Comparison of ENCODE assay signal across 16 mouse cellular contexts in genomic region chr15:81650636-81651035, GRCm38 (mm10). TPM values are rescaled to one million over a fixed set of nuclear protein-coding genes. Genes with fewer than 3 reads are reported as not detected.
DNase-seq lines count a peak whose midpoint lies in the region; ATAC-seq lines count a peak whose summit lies in the region.
"Had no signal": no experiment of that assay in that cellular context is flagged by ENCODE, and none has a peak within 500 bp of the region (broad histone marks: within the 10 kb centered on the region; RNA-seq: fewer than 3 reads in every experiment).

No protein-coding gene starts in this region.

- WGBS in heart, embryonic 12.5 days, result 84% methylated on average over 7 of the region's 7 CpGs
- WGBS in midbrain, embryonic 14.5 days, result 89% methylated on average over 7 of the region's 7 CpGs
- WGBS in midbrain, embryonic 15.5 days, result 91% methylated on average over 7 of the region's 7 CpGs

- H3K27ac ChIP-seq in heart, embryonic 12.5 days (ENCODE audit: poor library complexity, severe bottlenecking), result no peak overlapping the region
- H3K27ac ChIP-seq in midbrain, embryonic 14.5 days (replicated peaks; ENCODE audit: low read depth, low read length), result no peak overlapping the region
- H3K27ac ChIP-seq in midbrain, embryonic 15.5 days, result no peak overlapping the region
- H3K27ac ChIP-seq: embryonic facial prominence, embryonic 10.5 days; hindbrain, embryonic 13.5 days; neural tube, embryonic 13.5 days had no signal

- DNase-seq in heart, postnatal 10 days, result peak; percentile 7 to 9
- DNase-seq in midbrain, embryonic 14.5 days, result peak; percentile 6
- peak; percentile 83 for DNase-seq in cerebellum, adult 11-12 months
- DNase-seq in cerebellum, postnatal 14 days, result peak; percentile 82 to 83
- no peak for DNase-seq in thymus, adult 18-20 months
- DNase-seq: adrenal gland, adult 8-10 months; liver; lung, adult 18-20 months had no signal

- intact Hi-C loops in heart, postnatal 10 days (cut with DNase I), result no loop called here

- H3K4me3 ChIP-seq in heart, embryonic 12.5 days, result no peak overlapping the region
- H3K4me3 ChIP-seq in midbrain, embryonic 14.5 days (replicated peaks; ENCODE audit: low read depth, low read length), result no peak overlapping the region
- H3K4me3 ChIP-seq in midbrain, embryonic 15.5 days, result no peak overlapping the region
- H3K4me3 ChIP-seq: embryonic facial prominence, embryonic 10.5 days; erythroblast, embryonic 14.5 days; hindbrain, embryonic 13.5 days; neural tube, embryonic 13.5 days had no signal

- 0 out of 2 replicates have a peak, but pooled peaks cover 2% of the 10 kb centered on the region for H3K9me3 ChIP-seq in heart, embryonic 12.5 days (replicated peaks)
- no peaks in the 10 kb centered on the region for H3K9me3 ChIP-seq in midbrain, embryonic 14.5 days (ENCODE audit: control insufficient read depth, low read length)
- no peaks in the 10 kb centered on the region for H3K9me3 ChIP-seq in midbrain, embryonic 15.5 days
- H3K9me3 ChIP-seq: embryonic facial prominence, embryonic 10.5 days; G1E; hindbrain, embryonic 13.5 days had no signal

- H3K36me3 ChIP-seq in heart, embryonic 12.5 days, result peaks cover 62% of the 10 kb centered on the region
- peaks cover 54% of the 10 kb centered on the region for H3K36me3 ChIP-seq in midbrain, embryonic 14.5 days (ENCODE audit: control insufficient read depth, insufficient read depth, low read length)
- peaks cover 44% of the 10 kb centered on the region for H3K36me3 ChIP-seq in midbrain, embryonic 15.5 days (replicated peaks)

- H3K4me1 ChIP-seq in heart, embryonic 12.5 days (replicated peaks), result no peaks in the 10 kb centered on the region
- H3K4me1 ChIP-seq in midbrain, embryonic 14.5 days (ENCODE audit: control insufficient read depth, insufficient read depth, low read length), result no peaks in the 10 kb centered on the region
- H3K4me1 ChIP-seq in midbrain, embryonic 15.5 days, result no peaks in the 10 kb centered on the region
- H3K4me1 ChIP-seq: embryonic facial prominence, embryonic 10.5 days; hindbrain, embryonic 13.5 days; neural tube, embryonic 13.5 days had no signal

- H3K27me3 ChIP-seq in heart, embryonic 12.5 days (replicated peaks), result no peaks in the 10 kb centered on the region
- H3K27me3 ChIP-seq in midbrain, embryonic 14.5 days (ENCODE audit: control insufficient read depth, insufficient read depth, low read length), result no peaks in the 10 kb centered on the region
- H3K27me3 ChIP-seq in midbrain, embryonic 15.5 days (replicated peaks), result no peaks in the 10 kb centered on the region
- H3K27me3 ChIP-seq: hindbrain, embryonic 13.5 days; neural tube, embryonic 13.5 days had no signal

- no peak overlapping the region for H3K4me2 ChIP-seq in heart, embryonic 12.5 days
- H3K4me2 ChIP-seq in midbrain, embryonic 14.5 days (ENCODE audit: low read length), result no peak overlapping the region
- no peak overlapping the region for H3K4me2 ChIP-seq in midbrain, embryonic 15.5 days
- H3K4me2 ChIP-seq: hindbrain, embryonic 13.5 days; neural tube, embryonic 13.5 days had no signal

- H3K9ac ChIP-seq in heart, embryonic 12.5 days, result no peak overlapping the region
- H3K9ac ChIP-seq in midbrain, embryonic 14.5 days (replicated peaks; ENCODE audit: low read length), result no peak overlapping the region
- H3K9ac ChIP-seq in midbrain, embryonic 15.5 days, result no peak overlapping the region
- H3K9ac ChIP-seq: hindbrain, embryonic 13.5 days; neural tube, embryonic 13.5 days had no signal

- ATAC-seq in heart, embryonic 12.5 days (ENCODE audit: insufficient number of reproducible peaks, low FRiP score), result no peak
- no peak for ATAC-seq in midbrain, embryonic 14.5 days (ENCODE audit: low FRiP score, low TSS enrichment)
- no peak for ATAC-seq in midbrain, embryonic 15.5 days (replicated peaks)

RNA-seq across cellular contexts. Expression of gene L3mbtl2, which starts 13.1 kb away (rescaled TPM):
- total RNA-seq in heart, postnatal 10 days (2021), result 10 to 100 TPM; 13.4 to 13.6 TPM
- 19.4 and 20.3 TPM in 2 replicates for polyA plus RNA-seq in heart, embryonic 12.5 days (2016; fragmentation: Nextera tagmentation; extraction: Ambion mirVana)
- polyA plus RNA-seq in midbrain, embryonic 14.5 days (2014; fragmentation: Nextera tagmentation; extraction: Ambion mirVana), result 25.4 and 29.0 TPM in 2 replicates
- 31.5 and 32.1 TPM in 2 replicates for polyA plus RNA-seq in midbrain, embryonic 15.5 days (2015; fragmentation: Nextera tagmentation; extraction: Ambion mirVana)

RNA-seq across cellular contexts. Expression of gene Chadl, which starts 46.5 kb away (rescaled TPM):
- total RNA-seq in heart, postnatal 10 days (2021), result 1 to 10 TPM; 1.2 to 1.8 TPM
- 0.75 and 0.82 TPM in 2 replicates for polyA plus RNA-seq in heart, embryonic 12.5 days (2016; fragmentation: Nextera tagmentation; extraction: Ambion mirVana)
- polyA plus RNA-seq in midbrain, embryonic 14.5 days (2014; fragmentation: Nextera tagmentation; extraction: Ambion mirVana), result 25.2 and 34.8 TPM in 2 replicates
- 31.2 and 33.7 TPM in 2 replicates for polyA plus RNA-seq in midbrain, embryonic 15.5 days (2015; fragmentation: Nextera tagmentation; extraction: Ambion mirVana)
- total RNA-seq: granulocyte monocyte progenitor cell, adult 5-6 weeks had no signal
- polyA plus RNA-seq: G1E had no signal

Comparison
In these comparisons a context has a peak if more than half of its experiments do, and no peak if none do; other contexts are left out.
1. DNase-seq: peak in heart, postnatal 10 days (2 of 2), midbrain, embryonic 14.5 days (single experiment), cerebellum, adult 11-12 months (single experiment) and cerebellum, postnatal 14 days (2 of 2); none in thymus, adult 18-20 months (0 of 2).
2. RNA of gene Chadl, which starts 46.5 kb away (polyA plus RNA-seq): 31.2 to 33.7 TPM in midbrain, embryonic 15.5 days and 25.2 to 34.8 TPM in midbrain, embryonic 14.5 days; 0.75 to 0.82 TPM in heart, embryonic 12.5 days; every median in the first group is over 10 times any median in the second.